Mouse (Mus musculus): ENCODE results near the gene Slc4a2. TPM values are rescaled to one million over a fixed set of nuclear protein-coding genes. Genes with fewer than 3 reads are reported as not detected.

Gene Slc4a2
- total RNA-seq (2023) = 10 to 100 TPM; 55.9 to 64.2 TPM

DNA sequence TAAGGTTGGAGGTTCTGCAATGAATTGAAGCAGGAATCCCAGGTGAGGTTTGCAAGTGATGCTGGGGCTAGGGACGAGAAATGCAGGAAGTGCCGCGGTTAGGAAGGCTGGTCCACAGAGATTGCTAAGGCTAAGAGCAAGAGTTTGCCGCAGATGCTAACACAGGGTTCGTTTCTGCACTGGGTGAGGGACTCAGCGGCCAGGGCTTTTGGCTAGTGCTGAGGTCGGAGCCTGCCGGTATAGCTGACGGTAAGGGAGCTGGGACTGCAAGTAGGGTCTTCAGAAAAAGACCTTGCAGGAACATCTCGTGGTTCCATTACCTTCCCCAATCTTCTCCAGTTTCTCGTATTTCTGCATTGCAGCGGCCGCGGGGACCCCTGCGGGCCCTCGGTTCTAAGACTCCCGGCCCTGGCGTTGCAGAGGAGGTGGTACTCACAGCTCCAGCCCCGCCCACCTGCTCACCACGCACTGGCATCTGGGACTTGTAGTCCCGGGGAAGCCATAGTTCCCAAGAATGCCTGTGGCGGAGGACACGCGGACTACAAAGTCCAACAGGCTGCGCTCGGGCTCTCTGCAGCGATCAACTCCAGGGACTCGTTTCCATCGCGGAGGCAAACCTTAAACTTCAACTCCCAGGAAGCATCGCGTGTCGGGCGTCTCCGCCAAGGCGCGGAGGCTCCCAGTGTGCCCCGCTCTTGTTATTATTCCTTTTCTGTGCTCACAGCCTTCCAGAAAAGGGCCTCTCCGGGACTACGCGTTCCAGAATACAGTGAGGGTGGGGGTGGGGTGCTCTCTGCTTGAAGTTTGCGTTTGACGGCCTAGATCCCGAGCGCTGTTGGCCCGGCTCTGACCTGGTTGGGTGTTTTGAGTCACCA is at the start of gene Slc4a2, which contains the start of gene Cdk5:
Gene Slc4a2 (plus strand): TSS at position 709 of the 875 bp plus-strand sequence.
Gene Cdk5 (minus strand): TSS at position 402 of the 875 bp plus-strand sequence.

DNA sequence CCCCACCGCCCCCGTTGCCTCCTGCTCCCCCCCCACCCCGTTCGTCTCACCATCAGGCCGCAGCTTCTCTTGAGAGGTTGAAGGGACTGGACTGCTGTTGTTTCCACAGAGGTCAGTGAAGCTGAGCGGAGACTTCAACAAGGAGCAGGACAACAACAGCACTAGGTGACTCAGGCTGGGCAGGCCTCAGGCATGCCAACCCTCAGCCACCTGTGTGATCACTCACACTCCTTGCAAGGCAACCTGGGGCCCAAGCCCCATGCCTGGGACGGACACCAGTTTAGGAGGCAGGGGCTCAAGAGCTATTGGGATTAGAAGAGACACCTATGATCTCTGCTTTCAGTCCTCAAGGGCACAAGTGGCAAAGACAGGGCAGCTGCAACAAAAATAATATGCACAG is 31.8 kb upstream of the Slc4a2 start, which contains the start of gene Atg9b:
Gene Atg9b (minus strand): TSS at position 280 of the 400 bp plus-strand sequence.

DNA sequence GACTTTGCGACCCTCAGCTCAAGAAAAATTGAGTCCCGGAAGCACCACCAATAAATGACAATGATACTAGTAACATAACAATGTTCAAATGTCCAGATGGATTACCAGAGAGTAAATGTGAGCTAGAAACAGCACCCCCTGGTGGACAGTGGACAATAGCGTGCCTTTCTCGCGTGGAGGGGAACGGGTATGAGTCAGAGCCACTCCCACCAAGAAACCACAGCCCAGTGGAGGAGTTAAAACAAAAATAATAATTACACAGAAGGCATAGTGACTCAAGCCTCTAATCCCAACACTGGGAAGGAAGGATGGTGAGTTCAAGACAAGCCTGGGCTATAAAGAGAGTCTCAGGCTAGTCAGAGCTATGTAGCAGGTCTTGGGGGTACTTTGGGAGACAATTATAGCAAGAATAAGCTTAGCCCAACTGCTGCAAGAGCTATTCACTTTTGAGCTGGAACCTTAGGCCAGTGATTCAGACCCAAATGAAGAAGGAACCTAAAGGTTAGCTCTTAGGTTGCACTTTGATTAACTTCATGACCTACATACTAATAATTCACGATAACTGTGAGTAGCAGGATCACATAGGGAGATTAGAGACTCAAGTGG is 30.1 kb upstream of the Slc4a2 start, which contains the start of gene Abcb8:
Gene Abcb8 (plus strand): TSS at position 272 of the 606 bp plus-strand sequence.

DNA sequence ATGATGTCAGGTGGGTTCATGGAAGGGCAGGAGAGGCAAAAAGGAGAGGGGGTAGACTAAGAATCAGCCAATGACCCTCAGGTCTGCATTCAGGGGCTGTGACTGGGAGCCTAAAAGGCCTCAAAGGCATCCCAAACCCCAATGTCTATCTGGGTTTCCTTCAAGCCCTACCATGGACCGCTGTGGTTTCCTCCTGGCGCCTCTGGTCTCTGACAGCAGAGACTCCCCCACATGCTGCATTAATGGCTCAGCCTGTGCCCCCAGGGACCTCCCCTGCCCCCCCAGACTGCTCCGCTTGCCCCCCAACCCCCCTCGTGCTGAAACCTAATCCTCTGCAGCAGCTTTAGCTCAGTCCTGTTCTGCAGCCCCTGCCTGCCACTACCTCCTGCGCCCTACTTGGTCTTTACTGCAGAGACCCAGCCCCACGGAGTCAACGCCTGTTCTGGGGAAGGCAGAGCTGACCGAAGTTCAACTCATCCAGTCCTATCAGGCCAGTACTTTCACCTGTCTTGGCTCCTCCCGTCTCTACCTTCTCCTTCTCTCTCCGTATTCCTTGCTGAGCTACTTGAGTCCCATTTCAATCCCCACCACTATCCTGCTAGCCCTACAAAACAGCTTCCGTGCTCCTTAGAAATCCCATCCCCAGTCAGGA is 10.5 kb upstream of the Slc4a2 start, which contains the start of gene Asic3:
Gene Asic3 (plus strand): TSS at position 351 of the 652 bp plus-strand sequence.

DNA sequence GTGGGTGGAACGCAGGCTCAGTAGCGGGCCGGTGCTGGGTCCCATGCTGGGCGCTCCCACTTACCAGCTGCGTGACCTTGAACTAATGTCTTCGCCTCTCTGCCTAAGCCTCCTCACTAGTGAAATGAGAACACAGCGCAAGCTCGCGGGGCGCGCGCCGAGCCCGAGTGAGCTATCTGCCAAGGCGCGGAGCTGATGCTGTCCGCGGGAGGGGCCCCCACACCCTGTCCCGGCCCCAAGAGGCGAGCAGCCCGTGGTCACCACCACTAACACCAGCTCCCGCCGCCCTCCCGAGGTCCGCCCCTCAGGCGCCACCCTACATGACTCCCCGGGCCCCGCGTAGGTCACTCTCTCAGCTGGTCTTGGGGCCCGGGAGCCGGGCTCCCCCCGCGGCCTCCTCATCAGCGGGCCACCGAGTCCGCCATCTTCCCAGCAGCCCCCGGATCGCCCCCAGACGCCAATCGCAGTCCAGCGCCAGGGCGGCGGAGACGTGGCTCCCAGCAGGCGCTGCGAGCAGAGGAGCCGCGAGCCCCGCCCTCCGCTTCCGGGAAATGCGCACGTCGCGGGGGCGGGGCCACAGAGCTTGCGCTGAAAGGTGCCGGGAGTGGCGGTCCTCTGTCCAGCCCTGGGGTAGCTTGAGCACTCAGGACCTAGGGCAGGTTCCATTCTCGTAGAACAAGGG is 21.2 kb downstream of the Slc4a2 start, which contains the start of gene Fastk:
Gene Fastk (minus strand): TSS at position 542 of the 682 bp plus-strand sequence.

DNA sequence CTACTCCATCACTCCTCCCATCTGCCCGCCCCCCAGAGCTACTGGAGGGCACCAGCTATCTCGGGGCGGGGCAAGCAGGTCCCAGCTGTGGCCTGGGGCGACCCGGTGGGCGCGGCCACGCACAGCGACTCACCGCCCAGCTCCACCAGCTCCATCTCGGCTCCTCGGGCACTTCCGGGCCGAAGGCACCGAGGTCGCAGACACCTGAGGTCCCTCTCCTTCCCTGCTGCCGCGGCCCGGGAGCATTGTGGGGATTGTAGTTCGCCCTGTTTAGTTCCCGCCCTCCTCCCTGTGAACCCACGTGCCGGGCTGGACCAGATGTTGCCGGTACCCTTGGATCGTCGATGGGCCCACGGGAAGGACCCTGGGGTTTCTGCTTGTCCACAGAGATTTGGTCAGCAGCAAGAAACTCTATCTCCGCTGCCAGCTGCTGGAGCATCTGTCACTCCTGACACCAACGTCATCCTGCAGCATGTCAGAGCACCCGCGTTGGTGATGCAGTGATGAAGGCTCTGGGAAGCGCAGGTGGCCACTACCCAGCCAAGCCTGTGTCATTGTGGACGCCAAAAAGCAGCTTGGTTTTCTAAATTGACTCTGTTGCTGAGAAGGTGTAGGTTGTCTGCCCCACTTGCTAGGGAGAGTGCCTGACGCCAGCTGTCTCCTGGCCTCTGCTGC is 24.1 kb downstream of the Slc4a2 start, which contains the start of gene Tmub1:
Gene Tmub1 (minus strand): TSS at position 231 of the 675 bp plus-strand sequence.

DNA sequence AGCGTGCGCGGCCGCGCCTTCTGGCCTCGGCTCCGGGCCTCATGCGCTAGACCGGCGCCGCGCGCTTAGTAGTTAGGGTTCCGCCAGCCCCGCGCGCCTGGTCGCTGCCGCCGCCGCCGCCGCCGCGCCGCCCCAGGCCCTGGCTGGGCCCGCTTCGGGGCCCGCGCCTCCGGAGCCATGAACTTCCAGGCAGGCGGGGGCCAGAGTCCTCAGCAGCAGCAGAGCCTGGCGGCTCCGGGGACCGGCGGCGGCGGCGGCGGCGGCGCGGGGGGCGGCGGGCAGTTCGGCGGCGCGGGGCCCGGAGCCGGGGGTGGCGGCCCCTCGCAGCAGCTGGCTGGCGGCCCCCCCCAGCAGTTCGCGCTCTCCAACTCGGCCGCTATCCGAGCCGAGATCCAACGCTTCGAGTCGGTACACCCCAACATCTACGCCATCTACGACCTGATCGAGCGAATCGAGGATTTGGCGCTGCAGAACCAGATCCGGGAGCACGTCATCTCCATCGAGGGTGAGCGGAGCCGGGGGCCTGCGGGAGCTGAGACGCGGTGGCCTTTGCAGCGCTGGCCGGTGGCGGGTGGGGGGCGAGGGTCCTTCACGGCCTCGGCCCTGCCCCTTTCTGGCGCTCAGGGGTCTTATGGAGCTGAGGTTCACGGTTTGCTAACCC is 28.5 kb downstream of the Slc4a2 start, which contains the start of gene Agap3:
Gene Agap3 (plus strand): TSS at position 148 of the 661 bp plus-strand sequence.

Other genes with a start within 250 kb of the Slc4a2 start
- gene Kcnh2, start 72.2 kb upstream of the Slc4a2 start, total RNA-seq (2023) = under 1 TPM in 1 of 2 experiments, not detected in 1; 0.20 TPM
- under 1 TPM; 0.44 to 0.53 TPM for gene Nos3, start 59.0 kb upstream of the Slc4a2 start, total RNA-seq (2023)
- gene Atg9b, start 31.7 kb upstream of the Slc4a2 start, total RNA-seq (2023) = under 1 TPM; 0.49 to 0.75 TPM
- gene Abcb8, start 30.2 kb upstream of the Slc4a2 start, total RNA-seq (2023) = 10 to 100 TPM; 10.5 to 16.4 TPM
- not detected for gene Asic3, start 10.4 kb upstream of the Slc4a2 start, total RNA-seq (2023)
- 10 to 100 TPM; 23.0 to 26.2 TPM for gene Cdk5, start 307 bp upstream of the Slc4a2 start, total RNA-seq (2023)
- 10 to 100 TPM; 28.0 to 38.0 TPM for gene Fastk, start 21.4 kb downstream of the Slc4a2 start, total RNA-seq (2023)
- gene Tmub1, start 24.0 kb downstream of the Slc4a2 start, total RNA-seq (2023) = 10 to 100 TPM; 11.4 to 14.7 TPM
- 10 to 100 TPM; 29.6 to 31.4 TPM for gene Agap3, start 28.3 kb downstream of the Slc4a2 start, total RNA-seq (2023)
- not detected for gene Gbx1, start 103.4 kb downstream of the Slc4a2 start, total RNA-seq (2023)
- gene Asb10, start 117.1 kb downstream of the Slc4a2 start, total RNA-seq (2023) = not detected
- not detected for gene 4931409K22Rik, start 133.0 kb downstream of the Slc4a2 start, total RNA-seq (2023)
- 10 to 100 TPM; 27.8 to 28.5 TPM for gene Abcf2, start 153.6 kb downstream of the Slc4a2 start, total RNA-seq (2023)
- 10 to 100 TPM; 21.5 to 27.1 TPM for gene Chpf2, start 162.9 kb downstream of the Slc4a2 start, total RNA-seq (2023)
- gene Smarcd3, start 200.6 kb downstream of the Slc4a2 start, total RNA-seq (2023) = not detected

Measured in neutrophil, adult 83 days (primary cell).